Mouse (Mus musculus): ENCODE measurements around the gene ccdc198. TPM values are rescaled to one million over a fixed set of nuclear protein-coding genes. Genes with fewer than 3 reads are reported as not detected.
"Not testable (repeated sequence)": the region's sequence is repeated elsewhere in the genome, so short reads cannot be mapped to it uniquely, and the experiment has no call there.

ccdc198 gene
- polyA plus RNA-seq (2012; fragmentation: generic; extraction: Trizol), result not detected
- long read RNA-seq, experiment 1, result 0 reads
- long read RNA-seq, experiment 2, result 0 reads

DNA sequence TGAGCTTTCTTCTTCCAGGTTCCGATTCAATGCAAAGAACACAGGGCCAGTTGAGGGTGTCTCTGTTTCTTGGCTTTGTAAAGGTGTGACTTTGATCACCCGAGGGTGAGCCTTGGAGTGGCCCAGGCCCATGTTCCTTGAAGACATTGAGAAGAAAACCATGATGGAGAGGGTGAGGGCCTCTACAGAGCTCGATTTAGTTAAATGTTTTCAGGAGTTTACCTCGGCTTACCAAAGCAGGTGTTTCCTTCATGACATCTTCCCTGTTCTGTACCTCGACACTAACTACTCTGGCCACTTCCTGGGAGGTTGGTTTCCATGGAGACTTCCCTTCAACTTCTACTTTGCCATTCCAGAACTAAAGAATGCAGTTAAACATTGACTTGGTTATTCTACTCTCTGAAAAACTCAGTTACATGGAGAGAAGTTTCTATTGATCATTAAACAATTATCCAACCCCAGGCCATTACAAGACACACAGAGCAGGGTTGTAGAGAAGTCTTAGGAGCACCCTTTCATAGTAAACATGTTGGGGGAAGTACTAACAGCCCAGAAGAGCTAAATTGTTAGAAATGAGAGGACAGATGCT is at the start of gene ccdc198:
Gene ccdc198, minus strand, starts transcription at position 349 of the 589 bp plus-strand sequence.
- TF ChIP-seq CEBPB (IDR thresholded peaks at IDR 0.05; ENCODE audit: low read depth), result no peak
- no peak for TF ChIP-seq MAX (IDR thresholded peaks at IDR 0.05)
- no peak for TF ChIP-seq USF1 (IDR thresholded peaks at IDR 0.05; ENCODE audit: low read depth)
- no peak for TF ChIP-seq FOSL1 (IDR thresholded peaks at IDR 0.05; ENCODE audit: insufficient read depth, low read length, poor library complexity, severe bottlenecking)
- no peak for TF ChIP-seq CTCF (IDR thresholded peaks at IDR 0.05; ENCODE audit: control insufficient read depth, insufficient read depth, insufficient read length)
- TF ChIP-seq MYOD1 (IDR thresholded peaks at IDR 0.05; ENCODE audit: control insufficient read depth, insufficient read length, low read depth), result no peak
- no peak for TF ChIP-seq MYOG (IDR thresholded peaks at IDR 0.05; ENCODE audit: control insufficient read depth, extremely low read depth, insufficient read length)
- Histone ChIP-seq H3K36me3 (ENCODE audit: control insufficient read depth, insufficient read depth) (no peaks in the 10 kb centered on the region), H3K79me2 (ENCODE audit: control insufficient read depth, insufficient read depth) (no peaks in the 10 kb centered on the region)

GRCm38 (mm10) chr14:49293802-49294449 is 48.7 kb upstream of the ccdc198 start:
- no peaks in the 10 kb centered on the region for H3K36me3 ChIP-seq (ENCODE audit: control insufficient read depth, insufficient read depth)
- TF ChIP-seq MYOG (IDR thresholded peaks at IDR 0.05; ENCODE audit: control insufficient read depth, extremely low read depth, insufficient read length) (no peak), CEBPB (IDR thresholded peaks at IDR 0.05; ENCODE audit: low read depth) (no peak), MAX (IDR thresholded peaks at IDR 0.05) (no peak), CTCF (IDR thresholded peaks at IDR 0.05; ENCODE audit: control insufficient read depth, insufficient read depth, insufficient read length) (no peak), USF1 (IDR thresholded peaks at IDR 0.05; ENCODE audit: low read depth) (no peak)
- H3ac ChIP-seq (ENCODE audit: control insufficient read depth, insufficient read length, low read depth), result no peak overlapping the region
- no peak overlapping the region for H3K4me3 ChIP-seq (ENCODE audit: insufficient read depth, poor library complexity, severe bottlenecking)
- no peaks in the 10 kb centered on the region for H3K27me3 ChIP-seq (ENCODE audit: control insufficient read depth, insufficient read depth, insufficient read length)
- H3K79me3 ChIP-seq (ENCODE audit: low read depth), result no peaks in the 10 kb centered on the region
- H3K79me2 ChIP-seq (ENCODE audit: control insufficient read depth, insufficient read depth), result no peaks in the 10 kb centered on the region

More for the DNA sequence above, at the start of gene ccdc198:
- no peak within 1 kb of the TSS for H3K4me3 ChIP-seq (ENCODE audit: insufficient read depth, poor library complexity, severe bottlenecking)
- H3K27me3 ChIP-seq (ENCODE audit: control insufficient read depth, insufficient read depth, insufficient read length), result no peaks in the 10 kb centered on the region
- no peaks in the 10 kb centered on the region for H3K79me3 ChIP-seq (ENCODE audit: low read depth)
- no peak within 1 kb of the TSS for H3ac ChIP-seq (ENCODE audit: control insufficient read depth, insufficient read length, low read depth)

DNA sequence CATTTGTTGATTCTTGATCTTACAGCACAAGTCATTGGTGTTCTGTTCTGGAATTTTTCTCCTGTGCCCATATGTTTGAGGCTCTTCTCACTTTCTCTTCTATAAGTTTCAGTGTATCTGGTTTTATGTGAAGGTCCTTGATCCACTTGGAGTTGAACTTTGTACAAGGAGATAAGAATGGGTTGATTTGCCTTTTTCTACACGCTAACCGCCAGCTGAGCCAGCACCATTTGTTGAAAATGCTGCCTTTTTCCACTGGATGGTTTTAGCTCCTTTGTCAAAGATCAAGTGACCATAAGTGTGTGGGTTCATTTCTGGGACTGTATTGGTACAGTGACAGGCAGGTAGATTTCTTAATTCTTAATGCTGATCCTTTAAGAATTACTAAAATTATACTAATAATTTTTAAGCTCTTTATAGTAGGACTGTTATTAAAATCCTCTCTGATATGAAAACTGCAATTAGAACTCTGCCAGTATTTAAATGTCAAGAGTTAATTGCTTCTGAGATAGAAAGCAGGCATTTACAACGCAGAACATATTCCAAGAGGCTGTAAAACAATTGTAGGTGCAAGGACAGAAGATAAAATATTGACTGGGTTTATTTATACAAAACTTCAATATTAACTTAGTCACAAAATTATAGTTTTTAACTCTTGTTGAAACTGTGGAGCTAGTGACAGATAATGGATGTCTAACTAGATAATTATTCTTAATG is 44.9 kb upstream of the ccdc198 start:
- no peak for TF ChIP-seq FOSL1 (IDR thresholded peaks at IDR 0.05; ENCODE audit: insufficient read depth, low read length, poor library complexity, severe bottlenecking)
- TF ChIP-seq USF1 (IDR thresholded peaks at IDR 0.05; ENCODE audit: low read depth), result no peak
- no peak for TF ChIP-seq CTCF (IDR thresholded peaks at IDR 0.05; ENCODE audit: control insufficient read depth, insufficient read depth, insufficient read length)
- no peak for TF ChIP-seq CEBPB (IDR thresholded peaks at IDR 0.05; ENCODE audit: low read depth)
- TF ChIP-seq MAX (IDR thresholded peaks at IDR 0.05), result no peak
- no peak for TF ChIP-seq MYOG (IDR thresholded peaks at IDR 0.05; ENCODE audit: control insufficient read depth, extremely low read depth, insufficient read length)
- Histone ChIP-seq H3K36me3 (ENCODE audit: control insufficient read depth, insufficient read depth) (no peaks in the 10 kb centered on the region), H3K27me3 (ENCODE audit: control insufficient read depth, insufficient read depth, insufficient read length) (no peaks in the 10 kb centered on the region), H3K79me3 (ENCODE audit: low read depth) (no peaks in the 10 kb centered on the region), H3K4me3 (ENCODE audit: insufficient read depth, poor library complexity, severe bottlenecking) (no peak overlapping the region), H3ac (ENCODE audit: control insufficient read depth, insufficient read length, low read depth) (no peak overlapping the region), H3K79me2 (ENCODE audit: control insufficient read depth, insufficient read depth) (no peaks in the 10 kb centered on the region)

GRCm38 (mm10) chr14:49283784-49284655 is 38.7 kb upstream of the ccdc198 start:
- Histone ChIP-seq H3K79me3 (ENCODE audit: low read depth) (no peaks in the 10 kb centered on the region), H3K79me2 (ENCODE audit: control insufficient read depth, insufficient read depth) (no peaks in the 10 kb centered on the region), H3K27me3 (ENCODE audit: control insufficient read depth, insufficient read depth, insufficient read length) (no peaks in the 10 kb centered on the region), H3K4me3 (ENCODE audit: insufficient read depth, poor library complexity, severe bottlenecking) (no peak overlapping the region), H3ac (ENCODE audit: control insufficient read depth, insufficient read length, low read depth) (no peak overlapping the region), H3K36me3 (ENCODE audit: control insufficient read depth, insufficient read depth) (no peaks in the 10 kb centered on the region)
- TF ChIP-seq CEBPB (IDR thresholded peaks at IDR 0.05; ENCODE audit: low read depth), result no peak
- TF ChIP-seq CTCF (IDR thresholded peaks at IDR 0.05; ENCODE audit: control insufficient read depth, insufficient read depth, insufficient read length), result no peak
- TF ChIP-seq MYOG (IDR thresholded peaks at IDR 0.05; ENCODE audit: control insufficient read depth, extremely low read depth, insufficient read length), result no peak
- no peak for TF ChIP-seq MAX (IDR thresholded peaks at IDR 0.05)
- TF ChIP-seq FOSL1 (IDR thresholded peaks at IDR 0.05; ENCODE audit: insufficient read depth, low read length, poor library complexity, severe bottlenecking), result no peak
- no peak for TF ChIP-seq USF1 (IDR thresholded peaks at IDR 0.05; ENCODE audit: low read depth)
- TF ChIP-seq MYOD1 (IDR thresholded peaks at IDR 0.05; ENCODE audit: control insufficient read depth, insufficient read length, low read depth), result no peak

- no peak overlapping the region for H3ac ChIP-seq (ENCODE audit: control insufficient read depth, insufficient read length, low read depth)
- H3K79me3 ChIP-seq (ENCODE audit: low read depth), result no peaks in the 10 kb centered on the region
- TF ChIP-seq MAX (IDR thresholded peaks at IDR 0.05) (no peak), MYOD1 (IDR thresholded peaks at IDR 0.05; ENCODE audit: control insufficient read depth, insufficient read length, low read depth) (no peak), CTCF (IDR thresholded peaks at IDR 0.05; ENCODE audit: control insufficient read depth, insufficient read depth, insufficient read length) (no peak)
- no peak overlapping the region for H3K4me3 ChIP-seq (ENCODE audit: insufficient read depth, poor library complexity, severe bottlenecking)
- H3K36me3 ChIP-seq (ENCODE audit: control insufficient read depth, insufficient read depth), result no peaks in the 10 kb centered on the region
- H3K27me3 ChIP-seq (ENCODE audit: control insufficient read depth, insufficient read depth, insufficient read length), result no peaks in the 10 kb centered on the region
- no peaks in the 10 kb centered on the region for H3K79me2 ChIP-seq (ENCODE audit: control insufficient read depth, insufficient read depth)
Observed at GRCm38 (mm10) chr14:49278880-49279279, 33.6 kb upstream of the ccdc198 start.

GRCm38 (mm10) chr14:49278479-49278878 is 33.2 kb upstream of the ccdc198 start:
- not testable (repeated sequence) for H3K4me3 ChIP-seq (ENCODE audit: insufficient read depth, poor library complexity, severe bottlenecking); H3K79me3 ChIP-seq (ENCODE audit: low read depth); H3K79me2 ChIP-seq (ENCODE audit: control insufficient read depth, insufficient read depth); H3K27me3 ChIP-seq (ENCODE audit: control insufficient read depth, insufficient read depth, insufficient read length); H3ac ChIP-seq (ENCODE audit: control insufficient read depth, insufficient read length, low read depth); H3K36me3 ChIP-seq (ENCODE audit: control insufficient read depth, insufficient read depth)
